Mouse (Mus musculus): ENCODE data around the gene Ltk. TPM values are rescaled to one million over a fixed set of nuclear protein-coding genes. Genes with fewer than 3 reads are reported as not detected.

The Ltk gene
- total RNA-seq, 2 experiments from 2014 or later, result 18.8 to 23.4 TPM

DNA sequence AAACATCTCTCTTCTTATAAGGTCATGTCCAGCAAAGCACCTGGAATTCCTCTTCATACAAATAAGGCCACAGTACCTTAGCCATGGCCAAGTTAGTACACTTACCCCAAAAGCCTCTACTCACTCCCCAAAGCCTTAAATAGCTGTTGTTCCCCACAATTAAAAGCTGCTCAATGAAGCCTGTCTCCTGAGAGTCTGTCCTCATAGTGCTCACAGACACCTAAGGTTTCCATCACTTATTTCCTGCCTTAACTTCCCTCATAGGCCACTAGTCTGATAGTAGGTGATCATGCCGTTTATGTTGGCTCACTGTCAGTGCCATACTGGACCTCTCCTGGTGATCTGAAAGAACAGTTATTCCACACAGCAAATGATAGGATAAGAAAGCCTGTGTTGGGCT, 2.0 kb upstream of the Ltk start:
- intact Hi-C loops (cut with DNase I), result no loop called here
- DNase-seq (ENCODE audit: low spot score in 2 of 2), result no peak

DNA sequence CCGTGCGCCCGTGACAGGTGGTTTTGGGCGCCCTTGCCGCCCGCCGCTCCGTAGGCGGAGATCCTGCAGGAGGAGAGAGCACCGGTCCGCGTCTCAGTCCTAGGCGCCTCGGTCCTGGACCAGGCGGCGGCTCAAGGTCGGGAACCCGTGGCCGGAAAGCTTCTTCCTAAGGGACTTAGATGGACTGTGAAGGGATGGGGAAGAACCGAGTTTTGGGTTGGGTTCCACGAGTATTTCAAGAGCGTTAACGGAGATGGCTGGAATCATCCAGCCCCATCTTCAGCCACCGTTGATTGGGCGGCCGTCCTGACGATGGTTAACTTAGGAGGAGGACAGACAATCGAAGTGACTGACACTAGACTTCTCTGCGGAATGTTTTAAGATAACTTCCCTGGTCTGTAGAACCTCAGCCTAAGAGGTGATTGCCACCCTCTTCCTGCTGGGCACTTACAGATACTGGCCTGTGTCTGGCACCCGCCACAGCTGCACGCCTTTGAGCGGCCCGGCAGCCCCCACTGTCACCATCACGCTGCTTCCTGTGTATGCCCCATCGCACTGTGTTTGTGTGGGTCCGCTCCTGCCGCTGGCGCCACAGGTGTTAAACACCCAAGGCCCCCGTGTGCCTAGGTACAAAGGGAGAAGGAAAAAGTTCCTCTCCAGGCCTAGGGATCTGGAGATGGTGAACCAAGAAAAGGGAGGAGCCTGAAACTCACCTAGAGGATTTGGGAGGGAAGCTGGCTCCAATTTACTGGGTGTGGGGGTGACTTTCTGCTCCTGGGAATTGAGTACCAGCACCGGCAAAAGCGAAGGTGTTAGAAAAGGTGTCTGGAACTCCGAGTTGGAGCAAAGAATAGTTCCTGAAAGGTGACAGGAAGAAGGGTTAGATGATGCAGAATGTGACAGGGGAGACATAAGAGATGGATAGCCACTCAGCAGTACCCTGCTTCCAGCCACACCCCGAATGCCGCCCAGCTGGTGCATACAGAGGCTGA, 1.1 kb downstream of the Ltk start:
- intact Hi-C loops (cut with DNase I), result no loop called here

DNA sequence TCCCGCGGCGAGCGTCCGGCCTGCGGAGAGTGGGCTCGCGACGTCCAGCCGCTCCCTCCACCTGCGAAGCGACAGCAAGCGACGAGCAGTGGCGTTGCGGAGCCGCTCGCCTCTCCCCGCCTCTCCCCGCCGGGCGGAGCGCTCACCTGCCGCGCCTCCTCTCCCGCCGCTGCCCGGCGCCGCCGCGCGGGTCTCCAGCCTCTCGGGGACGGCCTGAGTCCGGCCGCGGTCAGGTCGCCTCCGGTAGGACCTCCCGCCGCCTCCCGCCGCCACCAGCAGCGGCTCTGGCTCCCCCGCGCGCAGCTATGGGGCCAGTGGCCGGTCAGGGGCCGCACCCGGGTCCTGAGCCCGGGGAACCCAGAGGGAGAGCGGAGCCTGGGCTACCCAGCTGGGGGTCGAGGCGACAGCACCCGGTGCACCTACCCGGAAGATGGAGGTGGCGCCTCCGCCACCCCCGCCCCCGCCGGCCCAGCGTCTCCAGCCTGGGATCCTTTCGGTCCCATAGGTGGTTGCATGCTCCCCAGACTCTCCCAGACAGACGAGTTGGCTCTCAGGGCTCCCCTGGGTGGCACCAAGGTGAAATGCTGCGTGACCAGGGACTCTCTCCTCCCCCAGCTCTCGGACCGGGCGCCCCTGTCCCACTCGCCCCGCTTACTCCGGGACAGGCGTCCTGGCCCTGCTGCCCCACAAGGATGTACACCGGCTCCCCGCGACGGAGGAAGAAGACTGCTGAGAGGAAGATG, 2.0 kb downstream of the Ltk start:
- intact Hi-C loops (cut with DNase I), result no loop called here
- peak in 1 of 2 experiments; percentile 56 for DNase-seq (ENCODE audit: low spot score in 2 of 2)

More for the DNA sequence above, 1.1 kb downstream of the Ltk start:
- peak in 1 of 2 experiments; percentile 45 for DNase-seq (ENCODE audit: low spot score in 2 of 2)

GRCm38 (mm10) chr2:119757601-119758100, 2.6 kb downstream of the Ltk start:
- DNase-seq (ENCODE audit: low spot score in 2 of 2), result no peak
- intact Hi-C loops (cut with DNase I), result no loop called here

- DNase-seq (ENCODE audit: low spot score in 2 of 2), result no peak
These were observed 11.0 kb downstream of the Ltk start for GRCm38 (mm10) chr2:119749260-119749659.

GRCm38 (mm10) chr2:119747554-119747953, 12.7 kb downstream of the Ltk start:
- DNase-seq (ENCODE audit: low spot score in 2 of 2), result peak; percentile 78 to 86
- intact Hi-C loops (cut with DNase I), result no loop called here

More at GRCm38 (mm10) chr2:119749260-119749659, 11.0 kb downstream of the Ltk start:
- intact Hi-C loops (cut with DNase I), result no loop called here

DNA sequence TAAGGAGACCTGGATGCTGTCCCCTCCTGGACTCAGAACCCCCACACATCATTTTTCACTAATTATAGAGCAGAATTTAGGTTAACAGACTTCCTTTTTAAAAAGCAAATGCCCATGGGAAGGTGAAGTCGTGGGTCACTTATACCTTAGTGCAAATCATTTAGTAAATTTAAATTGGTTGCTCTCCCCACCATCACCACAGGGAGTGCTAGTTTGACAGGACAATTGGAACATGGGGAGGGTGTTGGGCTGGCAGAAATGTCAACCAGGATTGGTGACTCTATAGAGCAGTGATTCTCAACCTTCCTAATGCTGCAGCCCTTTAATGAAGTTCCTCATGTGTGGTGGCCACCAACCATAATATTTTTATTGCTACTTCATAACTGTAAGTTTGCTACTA, 14.9 kb downstream of the Ltk start:
- no peak for DNase-seq (ENCODE audit: low spot score in 2 of 2)
- intact Hi-C loops (cut with DNase I), result no loop called here

- intact Hi-C loops (cut with DNase I), result no loop called here
- DNase-seq (ENCODE audit: low spot score in 2 of 2), result no peak
These were observed 15.8 kb downstream of the Ltk start for GRCm38 (mm10) chr2:119744163-119745111.

GRCm38 (mm10) chr2:119743808-119744162, 16.4 kb downstream of the Ltk start:
- intact Hi-C loops (cut with DNase I), result loop anchor here (2.0 kb wide), 1 partner anchor 55 kb away; no protein-coding TSS in a partner anchor
- DNase-seq (ENCODE audit: low spot score in 2 of 2), result no peak

DNA sequence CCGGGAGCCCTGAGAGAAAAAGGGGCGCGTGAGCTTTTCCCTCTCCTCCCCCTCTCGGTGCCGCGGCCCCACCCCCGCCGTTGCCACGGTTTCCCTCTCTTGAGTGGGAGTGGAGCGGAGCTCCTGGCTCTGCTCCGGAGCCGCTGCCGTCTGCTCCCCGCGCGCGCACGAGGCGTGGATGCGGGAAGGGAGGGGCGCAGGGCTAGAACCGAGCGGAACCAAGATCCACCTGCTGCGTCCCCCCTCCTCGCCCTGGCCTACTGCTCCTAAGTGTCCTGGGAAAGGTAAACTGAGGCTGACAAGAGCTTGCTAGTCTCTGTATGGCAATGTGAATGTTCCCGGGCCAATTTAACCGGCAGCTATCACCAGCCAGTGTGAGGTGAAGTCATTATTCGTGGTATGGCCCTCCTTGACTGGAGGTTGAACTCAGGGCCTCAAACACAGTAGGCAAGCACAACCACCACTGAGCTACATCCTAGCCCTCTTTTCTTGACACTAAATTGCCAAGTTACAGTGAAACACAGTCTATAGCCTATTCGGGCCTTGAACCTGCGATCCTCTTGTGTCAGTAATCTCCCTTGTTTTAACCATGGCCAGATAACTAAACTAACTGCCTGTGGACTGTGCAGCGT, 16.9 kb downstream of the Ltk start:
- intact Hi-C loops (cut with DNase I), result loop anchor here (2.0 kb wide), 1 partner anchor 56 kb away; no protein-coding TSS in a partner anchor
- peak; percentile 76 to 86 for DNase-seq (ENCODE audit: low spot score in 2 of 2)

DNA sequence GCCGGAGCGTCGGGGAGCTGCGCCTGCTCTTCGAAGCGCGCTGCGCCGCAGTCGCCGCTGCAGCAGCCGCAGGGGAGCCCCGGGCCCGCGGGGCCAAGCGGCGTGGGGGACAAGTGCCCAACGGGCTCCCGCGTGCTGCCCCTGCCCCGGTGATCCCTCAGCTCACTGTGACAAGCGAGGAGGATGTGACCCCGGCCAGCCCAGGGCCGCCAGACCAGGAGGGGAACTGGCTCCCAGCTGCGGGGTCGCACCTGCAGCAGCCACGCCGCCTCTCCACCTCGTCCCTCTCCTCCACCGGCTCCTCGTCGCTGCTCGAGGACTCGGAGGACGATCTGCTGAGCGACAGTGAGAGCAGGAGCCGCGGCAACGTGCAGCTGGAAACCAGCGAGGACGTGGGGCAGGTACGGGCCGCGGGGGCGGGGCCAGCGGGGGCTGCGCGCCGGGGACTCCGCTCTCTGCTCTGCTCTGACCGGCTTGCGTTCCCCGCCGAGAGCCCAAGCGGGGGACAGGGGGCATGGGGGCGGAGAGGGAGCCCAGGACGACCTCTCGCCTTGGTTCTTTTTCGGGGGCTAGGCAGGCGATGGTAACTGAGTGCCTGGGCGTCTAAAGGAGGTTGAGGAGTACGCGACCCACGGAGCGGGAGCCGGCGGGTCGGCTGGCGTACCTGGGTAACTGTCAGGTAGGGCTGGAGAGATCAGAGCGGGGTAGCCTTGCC, 17.6 kb downstream of the Ltk start:
- intact Hi-C loops (cut with DNase I), result loop anchor here (2.0 kb wide), 1 partner anchor 56 kb away; no protein-coding TSS in a partner anchor
- peak; percentile 68 to 72 for DNase-seq (ENCODE audit: low spot score in 2 of 2)

DNA sequence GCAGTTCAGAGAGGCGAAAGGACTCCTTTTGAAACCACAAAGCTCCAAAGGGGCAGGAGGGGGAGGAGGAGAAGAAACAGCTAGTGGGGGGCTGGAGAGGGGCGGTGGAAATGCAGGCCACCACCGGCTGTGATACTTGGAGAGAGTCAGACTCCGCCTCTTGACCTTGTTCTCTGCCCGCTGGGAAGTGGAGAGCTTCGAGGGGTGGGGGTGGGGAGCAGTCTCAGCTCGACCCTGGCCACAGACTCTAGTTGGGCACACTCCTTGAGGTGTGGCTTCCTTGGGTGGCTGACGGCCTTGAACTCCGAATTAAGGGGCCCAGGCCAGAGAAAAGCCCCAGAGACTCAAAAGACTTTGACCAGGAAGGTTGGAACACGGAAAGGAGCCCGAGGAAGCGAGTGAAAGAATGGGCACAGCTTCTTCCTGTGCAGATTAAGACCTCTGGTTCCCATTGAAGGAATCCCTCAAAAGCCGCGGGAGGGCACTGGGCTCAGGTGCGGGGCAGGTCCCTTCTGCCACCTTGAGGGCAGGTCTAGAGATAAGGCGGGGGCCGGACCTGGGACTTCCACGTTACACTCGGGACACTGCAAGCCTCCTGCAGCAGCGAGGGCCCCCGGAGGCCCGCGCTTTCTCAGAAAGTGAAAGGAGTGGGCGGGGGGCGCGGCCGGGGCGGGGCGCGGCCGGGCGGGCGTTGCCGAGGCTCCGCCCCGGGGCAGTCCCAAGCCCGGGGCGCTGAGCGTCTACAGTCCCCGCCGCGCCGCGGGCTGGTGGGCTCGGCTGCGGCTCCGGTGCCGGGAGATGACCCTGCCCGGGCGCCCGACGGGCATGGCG, 18.4 kb downstream of the Ltk start, which contains the start of gene Itpka:
Gene Itpka, plus strand, starts transcription at position 757 of the 831 bp plus-strand sequence.
- intact Hi-C loops (cut with DNase I), result loop anchor here (2.0 kb wide), 1 partner anchor 57 kb away; no protein-coding TSS in a partner anchor
- peak; percentile 49 to 69 for DNase-seq (ENCODE audit: low spot score in 2 of 2)

DNA sequence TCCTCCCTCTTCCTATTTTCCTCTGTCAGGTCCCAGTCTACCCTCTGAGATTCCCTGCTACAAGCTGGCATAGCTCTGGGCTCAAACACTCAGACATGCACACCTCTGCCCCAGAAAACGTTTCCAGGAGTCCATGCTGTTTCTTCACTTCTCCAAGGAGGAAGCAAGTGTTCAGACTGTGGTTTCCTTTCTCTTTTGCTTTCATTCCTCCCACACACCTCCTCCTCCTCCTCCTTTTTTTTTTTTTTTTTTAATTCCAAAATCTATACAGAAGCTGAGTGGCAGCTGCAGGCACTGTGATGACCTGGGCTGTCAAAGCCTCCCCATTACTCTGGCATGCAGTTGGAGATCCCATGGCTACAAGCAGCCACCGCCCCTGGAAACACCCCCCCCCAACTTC, 19.7 kb downstream of the Ltk start:
- no peak for DNase-seq (ENCODE audit: low spot score in 2 of 2)
- intact Hi-C loops (cut with DNase I), result no loop called here

DNA sequence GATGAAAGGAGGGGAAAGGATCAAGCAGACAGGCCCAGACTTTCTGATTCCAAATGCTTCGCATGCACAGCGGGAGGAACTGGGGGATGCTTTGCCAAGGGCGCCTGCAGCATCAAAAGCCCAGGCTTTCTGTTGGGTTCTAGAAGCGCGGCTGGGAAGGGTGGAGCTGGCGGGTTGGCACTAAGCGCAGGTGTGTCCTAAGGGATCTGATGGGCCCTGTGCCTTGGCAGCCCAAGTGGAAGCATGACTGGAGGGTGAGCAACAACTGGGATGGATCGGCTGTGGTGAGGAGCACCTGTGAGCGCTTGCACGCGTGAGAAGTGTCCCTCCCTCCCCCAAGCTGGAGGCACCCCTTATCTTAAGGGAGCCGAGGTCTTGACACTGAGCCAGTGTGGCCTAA, 23.1 kb downstream of the Ltk start:
- intact Hi-C loops (cut with DNase I), result no loop called here
- DNase-seq (ENCODE audit: low spot score in 2 of 2), result no peak

GRCm38 (mm10) chr2:119730735-119731134, 29.5 kb downstream of the Ltk start:
- DNase-seq (ENCODE audit: low spot score in 2 of 2), result no peak
- intact Hi-C loops (cut with DNase I), result no loop called here

DNA sequence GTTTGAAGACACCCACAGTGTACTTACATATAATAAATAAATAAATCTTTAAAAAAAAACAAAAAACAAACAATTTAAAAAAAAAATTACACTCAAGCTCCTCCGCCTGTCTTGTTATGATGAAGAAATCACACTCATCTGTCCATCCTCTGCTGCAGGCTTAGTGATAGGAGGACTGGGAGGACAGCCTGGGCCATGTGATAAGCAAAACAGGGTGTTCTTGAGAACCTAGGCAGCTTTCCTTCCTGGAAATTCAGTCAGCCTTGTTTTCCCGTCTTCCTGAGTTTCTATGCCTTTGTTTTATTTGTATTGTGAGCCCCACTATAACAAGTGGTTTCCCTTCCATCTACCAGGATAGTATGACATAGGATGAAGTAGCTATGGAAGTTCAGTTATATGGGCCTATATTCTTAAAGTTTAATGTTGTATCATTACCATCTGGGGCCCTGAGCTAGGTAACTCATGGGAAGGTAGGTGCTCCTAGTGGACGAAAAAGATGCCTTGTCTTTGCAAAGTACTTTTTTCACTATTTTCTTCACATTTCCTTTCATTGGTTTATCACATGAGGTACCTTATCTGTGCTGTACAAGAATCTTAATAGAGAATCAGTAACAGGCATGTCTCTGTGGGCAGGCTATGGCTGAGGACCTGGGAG, 32.3 kb downstream of the Ltk start:
- intact Hi-C loops (cut with DNase I), result no loop called here
- DNase-seq (ENCODE audit: low spot score in 2 of 2), result no peak

DNA sequence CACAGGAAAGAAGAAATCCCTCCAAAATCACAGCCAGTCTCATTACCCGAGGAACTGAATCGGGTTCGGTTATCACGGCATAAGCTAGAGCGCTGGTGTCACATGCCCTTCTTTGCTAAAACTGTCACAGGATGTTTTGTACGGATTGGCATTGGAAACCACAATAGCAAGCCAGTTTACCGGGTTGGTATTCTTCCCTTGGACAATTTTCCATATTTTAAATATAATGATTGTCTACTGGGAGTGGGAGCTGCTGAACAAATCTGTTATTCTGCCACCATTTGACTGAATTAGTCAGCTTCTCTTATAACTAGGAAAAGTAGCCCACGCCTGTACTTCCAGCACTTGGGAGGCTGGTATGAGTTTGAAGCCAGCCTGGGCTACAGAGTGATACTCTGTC, 39.2 kb downstream of the Ltk start:
- no peak for DNase-seq (ENCODE audit: low spot score in 2 of 2)
- intact Hi-C loops (cut with DNase I), result no loop called here
